Mouse (Mus musculus) B cell, adult 67 days (primary cell): ENCODE results near the gene Hist1h2bg. TPM values are rescaled to one million over a fixed set of nuclear protein-coding genes. Genes with fewer than 3 reads are reported as not detected.

Source experiments
- total RNA-seq, 2 experiments: library from RNA; stranded (reverse); gene quantifications; 4 replicates each; pipeline ENCODE4 v1.2.4; 2023

Gene Hist1h2bg
- total RNA-seq, result 100 to 1,000 TPM; 649 to 669 TPM

GRCm38 (mm10) chr13:23571022-23571503 lies at the start of gene Hist1h2bg, which contains the start of gene Hist1h2ae:
Gene Hist1h2bg, plus strand, starts transcription at chr13:23571396.
Gene Hist1h2ae, minus strand, starts transcription at chr13:23571220.

GRCm38 (mm10) chr13:23530901-23531875 lies 40.0 kb upstream of the Hist1h2bg start, which contains the start of gene Hist1h4h:
Gene Hist1h4h, plus strand, starts transcription at chr13:23531050.

DNA sequence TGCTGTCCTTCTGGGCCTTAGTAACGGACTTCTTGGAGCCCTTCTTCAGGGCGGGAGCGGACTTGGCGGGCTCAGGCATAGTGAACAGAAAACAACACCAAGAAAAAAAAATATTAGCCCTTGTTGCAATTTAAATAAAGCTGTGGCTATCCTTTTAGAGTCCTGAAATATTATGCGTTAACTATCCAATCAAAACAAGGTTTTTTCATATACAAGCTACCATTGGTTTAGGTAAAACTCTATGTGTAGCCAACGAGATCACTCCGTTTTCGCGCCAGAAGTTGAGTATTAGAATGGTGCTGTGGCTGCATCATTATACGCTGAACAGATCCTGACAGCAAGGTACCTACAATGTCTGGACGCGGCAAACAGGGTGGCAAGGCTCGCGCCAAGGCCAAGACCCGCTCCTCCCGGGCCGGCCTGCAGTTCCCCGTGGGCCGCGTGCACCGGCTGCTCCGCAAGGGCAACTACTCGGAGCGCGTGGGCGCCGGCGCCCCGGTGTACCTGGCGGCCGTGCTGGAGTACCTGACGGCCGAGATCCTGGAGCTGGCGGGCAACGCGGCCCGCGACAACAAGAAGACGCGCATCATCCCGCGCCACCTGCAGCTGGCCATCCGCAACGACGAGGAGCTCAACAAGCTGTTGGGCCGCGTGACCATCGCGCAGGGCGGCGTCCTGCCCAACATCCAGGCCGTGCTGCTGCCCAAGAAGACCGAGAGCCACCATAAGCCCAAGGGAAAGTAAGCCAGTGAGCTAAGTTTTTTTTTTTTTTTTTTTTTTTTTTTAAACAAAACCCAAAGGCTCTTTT lies 37.4 kb upstream of the Hist1h2bg start, which contains the start of gene Hist1h2af:
TSS of gene Hist1h2af (plus strand) at position 347 of the 808 bp plus-strand sequence.

DNA sequence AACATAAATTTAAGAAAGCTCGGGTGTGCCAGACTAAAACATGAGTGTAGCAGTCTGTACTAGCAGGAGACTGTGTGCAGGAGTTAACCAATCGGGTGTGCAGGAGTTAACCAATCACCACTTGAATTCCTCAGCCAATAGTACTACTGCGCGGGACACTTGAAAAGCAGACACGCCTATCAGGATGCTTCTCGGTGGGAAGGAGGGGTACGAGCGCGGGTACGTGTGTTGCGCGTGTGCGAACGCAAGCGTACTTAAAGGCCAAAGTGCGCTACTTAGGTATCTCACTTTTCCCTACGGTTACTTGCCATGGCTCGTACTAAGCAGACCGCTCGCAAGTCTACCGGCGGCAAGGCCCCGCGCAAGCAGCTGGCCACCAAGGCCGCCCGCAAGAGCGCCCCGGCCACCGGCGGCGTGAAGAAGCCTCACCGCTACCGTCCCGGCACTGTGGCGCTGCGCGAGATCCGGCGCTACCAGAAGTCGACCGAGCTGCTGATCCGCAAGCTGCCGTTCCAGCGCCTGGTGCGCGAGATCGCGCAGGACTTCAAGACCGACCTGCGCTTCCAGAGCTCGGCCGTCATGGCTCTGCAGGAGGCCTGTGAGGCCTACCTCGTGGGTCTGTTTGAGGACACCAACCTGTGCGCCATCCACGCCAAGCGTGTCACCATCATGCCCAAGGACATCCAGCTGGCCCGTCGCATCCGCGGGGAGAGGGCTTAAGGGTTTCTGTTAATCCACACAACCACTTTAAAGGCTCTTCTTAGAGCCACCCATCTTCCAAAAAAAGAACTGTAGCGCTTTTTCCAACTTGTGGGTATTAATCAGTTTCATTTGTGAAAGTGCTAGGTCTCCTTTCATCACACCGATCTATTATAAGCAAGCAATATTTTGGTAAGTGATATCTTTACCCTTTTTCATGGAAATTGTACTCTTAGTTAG lies 35.8 kb upstream of the Hist1h2bg start, which contains the start of gene Hist1h3g:
TSS of gene Hist1h3g (plus strand) at position 286 of the 939 bp plus-strand sequence.

GRCm38 (mm10) chr13:23542999-23543607 lies 28.1 kb upstream of the Hist1h2bg start, which contains the start of gene Hist1h2bh:
Gene Hist1h2bh, minus strand, starts transcription at chr13:23543392.

GRCm38 (mm10) chr13:23543965-23544786 lies 27.0 kb upstream of the Hist1h2bg start, which contains the start of gene Hist1h3f:
Gene Hist1h3f, plus strand, starts transcription at chr13:23544052.

GRCm38 (mm10) chr13:23551146-23551834 lies 19.9 kb upstream of the Hist1h2bg start, which contains the start of gene Hist1h4f:
Gene Hist1h4f, minus strand, starts transcription at chr13:23551648.

DNA sequence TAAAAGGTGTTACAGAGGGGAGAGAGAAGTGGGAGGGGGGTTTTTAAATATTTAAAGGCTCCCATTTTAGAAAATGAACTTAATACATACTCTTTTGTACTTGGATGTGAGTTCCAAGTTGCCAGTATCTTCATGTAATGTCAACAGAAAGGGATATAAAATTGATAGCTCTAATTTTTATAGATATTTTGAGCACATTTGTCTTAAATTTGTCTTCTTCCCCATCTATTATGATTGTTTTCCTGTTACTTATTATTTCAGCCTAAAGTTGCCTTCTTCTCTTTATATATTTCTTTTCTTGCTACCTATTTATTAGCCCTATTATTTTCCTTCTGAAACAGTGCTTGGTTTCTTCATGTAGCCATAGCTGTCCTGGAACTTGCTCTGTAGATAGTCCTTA lies 18.2 kb upstream of the Hist1h2bg start, which contains the start of gene Hist1h1d:
TSS of gene Hist1h1d (plus strand) at position 301 of the 400 bp plus-strand sequence.

DNA sequence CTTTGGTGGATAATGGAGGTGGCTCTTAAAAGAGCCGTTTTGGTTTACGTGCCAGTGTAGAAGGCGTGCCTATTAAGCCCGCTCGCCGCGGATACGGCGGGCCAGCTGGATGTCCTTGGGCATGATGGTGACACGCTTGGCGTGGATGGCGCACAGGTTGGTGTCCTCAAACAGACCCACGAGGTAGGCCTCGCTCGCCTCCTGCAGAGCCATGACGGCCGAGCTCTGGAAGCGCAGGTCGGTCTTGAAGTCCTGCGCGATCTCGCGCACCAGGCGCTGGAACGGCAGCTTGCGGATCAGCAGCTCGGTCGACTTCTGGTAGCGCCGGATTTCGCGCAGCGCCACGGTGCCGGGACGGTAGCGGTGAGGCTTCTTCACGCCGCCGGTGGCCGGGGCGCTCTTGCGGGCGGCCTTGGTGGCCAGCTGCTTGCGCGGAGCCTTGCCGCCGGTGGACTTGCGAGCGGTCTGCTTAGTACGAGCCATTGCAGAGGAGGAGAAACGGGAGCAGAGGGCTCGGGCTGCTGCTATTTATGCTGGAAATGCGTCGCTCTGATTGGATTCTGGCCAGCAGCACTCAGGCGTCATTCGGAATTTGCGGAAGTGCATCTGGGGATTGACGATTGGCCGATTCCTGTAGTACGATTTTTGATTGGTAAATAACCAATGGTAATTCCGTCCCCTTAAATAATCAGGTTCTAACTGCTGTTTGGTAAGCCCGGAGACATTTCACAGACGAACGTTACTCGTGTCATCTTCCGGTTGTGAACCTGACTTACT lies 9.1 kb upstream of the Hist1h2bg start, which contains the start of gene Hist1h3e:
TSS of gene Hist1h3e (minus strand) at position 487 of the 777 bp plus-strand sequence.

GRCm38 (mm10) chr13:23573898-23574524 lies 2.8 kb downstream of the Hist1h2bg start, which contains the start of the genes Hist1h2bf and Hist1h2ad:
Gene Hist1h2bf, minus strand, starts transcription at chr13:23574196.
Gene Hist1h2ad, plus strand, starts transcription at chr13:23574381.

GRCm38 (mm10) chr13:23575271-23575851 lies 4.2 kb downstream of the Hist1h2bg start, which contains the start of gene Hist1h3d:
Gene Hist1h3d, plus strand, starts transcription at chr13:23575763.

GRCm38 (mm10) chr13:23581408-23582218 lies 10.4 kb downstream of the Hist1h2bg start, which contains the start of gene Hist1h4d:
Gene Hist1h4d, plus strand, starts transcription at chr13:23581598.

GRCm38 (mm10) chr13:23620733-23621531 lies 49.7 kb downstream of the Hist1h2bg start, which contains the start of gene Hist1h2be:
Gene Hist1h2be, minus strand, starts transcription at chr13:23621124.

